Mouse (Mus musculus) intestine, embryonic 16.5 days (tissue): Measurements from ENCODE around the gene Ddah2. TPM values are rescaled to one million over a fixed set of nuclear protein-coding genes. Genes with fewer than 3 reads are reported as not detected.
A peak's percentile ranks its signal among the peaks of the same experiment; 100 is the strongest.

ENCODE experiments used
- ATAC-seq: fragments of 200-750 bp; cut with Nextera tagmentation; 2 replicates; pipeline ENCODE4 v1.8.0; 2017; ENCODE audit warnings: moderate TSS enrichment, moderate library complexity
- H3K27ac ChIP-seq: fragments of 300-500 bp; sonication (generic); 2 replicates; pipeline ENCODE4 v1.5.1; 2014; ENCODE audit warnings: mild to moderate bottlenecking, low read length
- H3K27me3 ChIP-seq: fragments of 300-500 bp; sonication (generic); replicated peaks from 2 replicates; pipeline ENCODE4 v1.6.1; 2014; ENCODE audit warnings: low read length, control low read depth, mixed read lengths; ENCODE audit not compliant: control insufficient read depth, insufficient read depth
- H3K36me3 ChIP-seq: fragments of 300-500 bp; sonication (generic); 2 replicates; pipeline ENCODE4 v1.6.1; 2014; ENCODE audit warnings: low read length, control low read depth; ENCODE audit not compliant: control insufficient read depth, insufficient read depth
- H3K4me1 ChIP-seq: fragments of 300-500 bp; sonication (generic); 2 replicates; pipeline ENCODE4 v1.6.1; 2014; ENCODE audit warnings: low read length, control low read depth, mixed read lengths; ENCODE audit not compliant: control insufficient read depth, insufficient read depth
- H3K4me2 ChIP-seq: fragments of 300-500 bp; sonication (generic); 2 replicates; pipeline ENCODE4 v1.6.1; 2014; ENCODE audit warnings: low read depth, low read length, control low read depth
- H3K4me3 ChIP-seq: fragments of 300-500 bp; sonication (generic); 2 replicates; pipeline ENCODE4 v1.5.1; 2014; ENCODE audit warnings: mild to moderate bottlenecking, low read length
- H3K9ac ChIP-seq: fragments of 300-500 bp; sonication (generic); 2 replicates; pipeline ENCODE4 v1.6.1; 2014; ENCODE audit warnings: low read depth, low read length
- H3K9me3 ChIP-seq: fragments of 300-500 bp; sonication (generic); 2 replicates; pipeline ENCODE4 v1.6.1; 2016; ENCODE audit warnings: low read length, control low read depth; ENCODE audit not compliant: control insufficient read depth
- WGBS: fragments of 180-500 bp; shearing (Covaris S2); extraction: QIAGEN DNeasy Blood & Tissue Kit; methylation state at CpG from one replicate; pipeline ENCODE4 v1.1.7; 2014; 5-methylcytosine and 5-hydroxymethylcytosine counted together
- polyA plus RNA-seq: library from polyadenylated mRNA; unstranded; fragments of >200 nt; fragmentation: Nextera tagmentation; extraction: Ambion mirVana; gene quantifications from 2 replicates; pipeline ENCODE4 v1.2.1, GENCODE M21; 2015

Gene Ddah2
- polyA plus RNA-seq, 1 experiment from 2014 or later = 170 TPM

DNA sequence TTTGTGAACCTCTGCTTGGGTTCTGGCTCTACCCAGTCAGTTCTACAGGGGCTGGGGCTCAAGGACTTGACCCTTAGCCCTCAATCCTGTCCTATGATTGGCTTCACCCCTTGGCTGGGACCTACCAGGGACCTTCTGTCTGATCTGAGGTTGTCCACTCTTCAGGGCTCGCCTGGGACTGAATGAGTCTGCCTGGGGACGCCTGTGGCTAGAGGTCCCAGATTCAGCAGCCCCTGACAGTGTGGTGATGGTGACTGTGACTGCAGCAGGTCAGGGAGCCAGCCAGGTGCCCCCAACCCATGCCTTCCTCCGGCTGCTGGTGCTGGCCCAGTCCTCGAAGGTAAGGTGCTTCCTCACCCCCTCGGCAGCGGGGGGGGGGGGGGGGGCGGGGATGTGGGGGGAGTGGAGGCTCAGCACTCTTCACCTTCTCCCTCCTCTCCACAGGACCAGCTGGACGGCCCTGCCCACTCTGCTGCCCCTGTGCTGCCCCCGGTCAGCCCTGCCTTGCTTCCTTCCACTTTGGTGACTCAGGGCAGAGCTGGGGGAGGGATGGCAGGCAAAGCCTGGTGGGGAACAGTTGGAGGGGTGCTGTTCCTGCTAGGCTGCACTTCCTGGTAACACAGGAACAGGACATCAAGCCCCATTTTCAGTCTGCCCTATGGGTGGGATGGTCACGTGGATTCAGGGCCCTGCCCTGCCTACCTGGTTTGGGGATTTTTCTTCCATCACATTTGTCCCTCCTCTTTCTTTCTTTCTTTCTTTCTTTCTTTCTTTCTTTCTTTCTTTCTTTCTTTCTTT lies 33.9 kb upstream of the Ddah2 start:
- H3K4me2 ChIP-seq = no peak overlapping the region
- H3K36me3 ChIP-seq = no peaks in the 10 kb centered on the region
- H3K4me3 ChIP-seq = no peak overlapping the region
- H3K27ac ChIP-seq = no peak overlapping the region
- 73% methylated on average over 7 of the region's 10 CpGs for WGBS
- no peaks in the 10 kb centered on the region for H3K9me3 ChIP-seq
- H3K9ac ChIP-seq = 0 out of 2 replicates have a peak overlapping the region, but pooled peaks have one; percentile 41
- ATAC-seq = no peak
- peaks cover 28% of the 10 kb centered on the region for H3K4me1 ChIP-seq
- no peaks in the 10 kb centered on the region for H3K27me3 ChIP-seq

DNA sequence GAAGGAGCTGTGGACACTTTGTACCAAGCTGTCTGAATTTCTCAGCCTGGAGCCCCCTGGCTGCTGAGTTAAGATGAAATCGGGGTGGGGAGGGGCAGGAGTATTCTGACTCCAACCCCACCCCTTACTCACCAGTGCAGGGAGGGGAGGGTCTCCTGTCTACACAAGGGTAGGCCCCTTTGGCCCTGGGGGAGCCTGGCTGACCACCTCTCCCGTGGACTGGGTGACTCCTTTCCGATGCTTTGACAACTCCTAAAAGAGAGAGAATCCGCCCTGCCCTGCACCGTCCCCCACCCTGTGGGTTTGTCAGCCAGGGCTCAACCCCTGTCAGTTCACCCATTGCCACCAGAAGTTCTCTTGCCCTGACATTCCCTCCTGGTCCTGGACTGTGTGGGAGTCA lies 32.6 kb upstream of the Ddah2 start:
- H3K36me3 ChIP-seq = no peaks in the 10 kb centered on the region
- ATAC-seq = no peak
- no peaks in the 10 kb centered on the region for H3K9me3 ChIP-seq
- no peaks in the 10 kb centered on the region for H3K27me3 ChIP-seq
- H3K9ac ChIP-seq = 0 out of 2 replicates have a peak overlapping the region, but pooled peaks have one; percentile 29
- no peak overlapping the region for H3K27ac ChIP-seq
- H3K4me2 ChIP-seq = peak overlapping the region; percentile 12; the same call in 1 of the 2 replicates
- H3K4me3 ChIP-seq = no peak overlapping the region
- WGBS = 84% methylated on average over 5 of the region's 5 CpGs
- peaks cover 25% of the 10 kb centered on the region for H3K4me1 ChIP-seq

DNA sequence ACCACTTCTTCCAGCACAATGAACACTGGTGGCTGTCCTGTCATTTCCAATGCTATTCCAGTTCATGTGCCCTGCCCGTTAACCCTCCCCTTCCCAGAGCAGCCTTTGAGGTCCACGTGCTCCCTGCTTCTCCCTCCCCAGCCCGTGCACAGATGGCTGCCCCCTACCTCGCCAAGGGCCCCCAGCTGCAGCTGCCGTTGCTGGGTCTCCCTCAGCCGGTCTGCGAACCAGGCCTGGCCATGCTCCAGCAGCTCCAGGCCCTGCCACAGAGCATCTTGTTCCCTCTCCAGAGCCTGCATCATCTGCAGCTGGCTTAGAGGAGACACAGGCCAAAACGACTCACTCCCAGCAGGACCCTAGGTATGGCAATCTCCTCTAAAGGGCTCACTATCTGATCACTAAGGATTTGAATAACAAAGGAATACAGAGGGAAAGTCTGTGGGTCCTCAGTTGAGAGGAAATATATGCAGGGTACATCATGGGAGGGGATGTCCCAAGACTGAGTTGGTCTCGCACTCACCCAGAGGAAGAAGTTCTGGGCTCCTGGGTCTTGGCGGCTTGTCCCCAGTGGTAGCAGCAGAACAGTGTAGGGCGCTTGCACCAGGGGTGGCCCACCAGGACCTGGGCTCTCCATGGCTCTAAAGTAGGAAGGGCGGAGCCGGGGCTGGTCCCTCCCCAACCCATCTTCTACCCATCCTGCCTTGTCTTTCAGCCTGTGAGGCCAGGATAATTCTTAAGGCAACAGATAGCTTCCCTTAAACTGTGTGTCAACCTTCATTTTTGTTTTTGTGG lies 31.4 kb upstream of the Ddah2 start, which contains the start of gene Sapcd1:
TSS of gene Sapcd1 (minus strand) at position 740 of the 792 bp plus-strand sequence.
- peak; percentile 57 for ATAC-seq
- 40% methylated on average over 13 of the region's 13 CpGs for WGBS
- Histone ChIP-seq H3K4me2 (0 out of 2 replicates have a peak within 1 kb of the TSS, but pooled peaks have one; percentile 3), H3K4me3 (peak within 1 kb of the TSS; percentile 1), H3K27ac (peak within 1 kb of the TSS; percentile 78), H3K4me1 (peaks cover 15% of the 10 kb centered on the region), H3K9ac (peak within 1 kb of the TSS; percentile 34; the same call in 1 of the 2 replicates), H3K27me3 (no peaks in the 10 kb centered on the region), H3K36me3 (no peaks in the 10 kb centered on the region), H3K9me3 (no peaks in the 10 kb centered on the region)

DNA sequence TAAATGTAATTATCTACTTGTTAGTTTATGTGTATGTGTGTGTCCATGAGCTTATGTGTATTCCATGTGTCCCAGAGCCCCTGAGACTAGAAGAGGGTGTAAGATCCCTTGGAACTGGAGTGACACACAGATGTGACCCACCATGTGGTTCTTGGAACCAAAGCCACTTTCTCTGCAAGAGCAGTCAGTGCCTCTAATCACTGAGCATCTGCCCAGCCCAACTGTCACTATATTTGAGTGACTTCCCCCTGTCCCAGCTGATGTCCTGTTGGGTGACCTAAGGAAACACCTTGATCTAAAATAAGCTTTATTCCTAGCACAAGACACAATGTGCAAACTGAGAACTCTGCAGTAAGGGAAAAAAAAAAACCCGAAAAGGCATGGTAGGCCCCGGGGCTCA lies 30.5 kb upstream of the Ddah2 start:
- no peak for ATAC-seq
- H3K9me3 ChIP-seq = no peaks in the 10 kb centered on the region
- H3K27ac ChIP-seq = no peak overlapping the region
- no peaks in the 10 kb centered on the region for H3K27me3 ChIP-seq
- H3K4me1 ChIP-seq = peaks cover 15% of the 10 kb centered on the region
- no peak overlapping the region for H3K4me3 ChIP-seq
- H3K36me3 ChIP-seq = no peaks in the 10 kb centered on the region
- H3K9ac ChIP-seq = no peak overlapping the region
- no peak overlapping the region for H3K4me2 ChIP-seq
- 80% methylated on average over 2 of the region's 2 CpGs for WGBS

DNA sequence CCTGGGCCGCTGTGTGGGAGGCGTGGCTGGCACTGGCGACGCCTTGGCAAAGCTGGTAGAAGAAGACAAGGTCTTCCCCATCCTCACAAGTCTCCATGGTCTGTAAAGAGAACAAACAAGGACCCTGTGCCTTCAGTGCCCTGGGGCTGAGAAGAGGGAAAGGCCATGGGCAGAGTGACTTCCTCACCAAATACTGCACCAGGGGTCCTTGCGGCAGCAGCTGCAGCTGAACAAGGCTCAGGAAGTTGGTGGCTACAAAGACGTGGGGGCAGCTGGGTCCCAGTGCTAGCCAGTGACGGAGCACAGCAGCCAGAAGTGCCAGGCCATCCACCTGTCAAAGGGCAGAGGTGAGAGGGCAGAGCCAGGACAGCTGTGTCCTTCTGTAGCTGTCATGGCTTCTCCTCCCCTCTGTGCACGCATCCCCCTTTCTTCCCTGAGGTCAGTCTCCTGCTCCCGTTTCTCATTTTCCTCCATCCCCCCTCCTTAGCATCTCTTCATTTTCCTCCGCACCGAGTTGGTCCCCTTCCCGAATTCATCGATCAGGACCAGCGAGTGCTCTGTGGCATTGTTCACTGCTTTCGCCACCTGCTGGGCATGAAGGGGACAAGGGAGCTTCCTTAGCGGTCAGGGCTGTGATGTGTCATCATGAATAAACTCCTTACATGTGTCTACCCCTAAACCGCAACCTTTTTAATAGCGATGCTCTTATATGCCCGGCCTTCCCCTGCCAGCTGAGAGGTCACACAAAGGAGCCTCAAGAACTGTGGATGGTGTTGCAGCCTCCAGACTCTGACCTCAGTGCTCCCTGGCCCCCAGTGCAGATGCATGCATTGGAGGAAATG lies 28.9 kb upstream of the Ddah2 start:
- no peak overlapping the region for H3K4me3 ChIP-seq
- peaks cover 5% of the 10 kb centered on the region for H3K4me1 ChIP-seq
- no peaks in the 10 kb centered on the region for H3K9me3 ChIP-seq
- peak overlapping the region; percentile 40 for H3K9ac ChIP-seq
- no peaks in the 10 kb centered on the region for H3K27me3 ChIP-seq
- H3K27ac ChIP-seq = no peak overlapping the region
- 38% methylated on average over 19 of the region's 19 CpGs for WGBS
- ATAC-seq = no peak
- H3K36me3 ChIP-seq = no peaks in the 10 kb centered on the region
- H3K4me2 ChIP-seq = no peak overlapping the region

DNA sequence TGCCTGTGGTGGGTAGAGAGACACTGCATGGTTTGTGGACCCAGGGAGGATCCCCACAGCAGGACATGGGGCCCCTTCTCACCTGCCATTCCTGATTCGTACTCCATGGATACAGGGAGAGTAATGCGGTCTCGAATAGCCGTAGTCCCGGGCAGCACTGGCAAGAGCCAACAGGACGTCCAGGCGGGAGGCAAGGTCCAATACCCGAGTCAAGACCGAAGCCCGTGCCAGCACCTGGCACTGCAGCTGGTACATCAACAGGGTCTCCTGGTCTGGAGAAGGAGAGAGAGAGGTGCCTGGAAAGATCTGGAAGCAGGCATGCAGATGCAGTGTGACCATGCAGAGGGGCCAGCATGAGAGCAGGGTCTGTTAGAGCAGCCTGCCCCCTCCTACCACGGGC lies 27.6 kb upstream of the Ddah2 start:
- H3K4me2 ChIP-seq = no peak overlapping the region
- H3K36me3 ChIP-seq = no peaks in the 10 kb centered on the region
- H3K27ac ChIP-seq = no peak overlapping the region
- H3K4me3 ChIP-seq = no peak overlapping the region
- no peaks in the 10 kb centered on the region for H3K9me3 ChIP-seq
- H3K9ac ChIP-seq = no peak overlapping the region
- 90% methylated on average over 11 of the region's 11 CpGs for WGBS
- H3K4me1 ChIP-seq = peaks cover 5% of the 10 kb centered on the region; the same call in 1 of the 2 replicates
- H3K27me3 ChIP-seq = no peaks in the 10 kb centered on the region
- no peak for ATAC-seq

DNA sequence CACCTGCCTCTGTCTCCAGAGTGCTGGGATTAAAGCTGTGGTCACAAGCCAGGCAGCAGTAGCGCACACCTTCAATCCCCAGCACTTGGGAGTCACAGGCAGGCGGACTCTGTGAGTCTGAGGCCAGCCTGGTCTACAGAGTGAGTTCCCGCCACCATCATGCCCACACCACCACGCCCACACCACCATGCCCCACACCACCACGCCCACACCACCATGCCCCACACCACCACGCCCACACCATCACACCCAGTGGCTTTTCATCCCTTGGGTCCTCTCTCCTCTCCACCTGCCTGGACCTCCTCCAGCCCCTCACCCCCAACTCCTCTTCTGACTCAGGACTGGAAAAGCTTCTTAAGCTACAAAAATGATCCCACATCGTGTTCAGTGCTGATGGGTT lies 27.0 kb upstream of the Ddah2 start:
- ATAC-seq = no peak
- WGBS = 85% methylated on average over 7 of the region's 7 CpGs
- H3K9ac ChIP-seq = no peak overlapping the region
- H3K4me1 ChIP-seq = peaks cover 5% of the 10 kb centered on the region; the same call in 1 of the 2 replicates
- H3K36me3 ChIP-seq = no peaks in the 10 kb centered on the region
- no peaks in the 10 kb centered on the region for H3K27me3 ChIP-seq
- no peak overlapping the region for H3K4me2 ChIP-seq
- H3K9me3 ChIP-seq = no peaks in the 10 kb centered on the region
- H3K27ac ChIP-seq = no peak overlapping the region
- no peak overlapping the region for H3K4me3 ChIP-seq

DNA sequence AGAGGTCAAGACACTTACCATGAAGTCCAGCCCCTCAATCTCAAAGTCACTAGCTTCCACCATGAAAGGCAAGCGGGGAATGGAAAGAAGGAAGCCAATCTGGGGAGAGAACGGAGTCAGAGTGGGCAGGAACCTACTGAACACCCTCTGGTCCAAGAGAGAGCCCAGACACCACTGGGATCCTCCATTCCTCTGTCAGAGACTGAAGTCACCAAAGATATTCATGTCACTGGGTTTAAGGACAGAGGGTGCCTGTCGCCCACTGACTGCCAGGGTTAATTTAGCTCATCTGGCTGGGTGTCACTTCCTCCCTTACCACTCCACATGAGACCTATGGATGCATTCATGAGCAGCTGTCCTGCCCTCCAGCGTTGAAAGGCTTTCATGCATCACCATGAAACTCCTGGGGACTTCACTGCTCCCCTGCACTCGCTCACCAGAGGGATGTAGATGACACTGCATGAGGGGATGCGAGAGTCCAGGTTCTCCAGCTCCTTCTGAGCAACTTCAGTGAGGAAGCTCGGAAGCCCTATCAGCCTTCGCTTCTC lies 26.4 kb upstream of the Ddah2 start:
- H3K27me3 ChIP-seq = no peaks in the 10 kb centered on the region
- no peak overlapping the region for H3K4me3 ChIP-seq
- no peak overlapping the region for H3K9ac ChIP-seq
- no peaks in the 10 kb centered on the region for H3K9me3 ChIP-seq
- H3K4me2 ChIP-seq = no peak overlapping the region
- H3K27ac ChIP-seq = no peak overlapping the region
- 74% methylated on average over 8 of the region's 8 CpGs for WGBS
- no peaks in the 10 kb centered on the region for H3K36me3 ChIP-seq
- no peak for ATAC-seq
- H3K4me1 ChIP-seq = peaks cover 3% of the 10 kb centered on the region; the same call in 1 of the 2 replicates
